Mouse (Mus musculus) spleen, adult 2 months (tissue): ENCODE data around the gene Cdc42.

Experiments
- CTCF ChIP-seq: fragments of 200-500 bp; IDR thresholded peaks from 2 replicates; pipeline ENCODE4 v1.5.1; 2011; ENCODE audit warnings: mild to moderate bottlenecking, inconsistent platforms; ENCODE audit not compliant: insufficient read depth, insufficient read length, insufficient replicate concordance; ENCODE audit errors: extremely low read depth
- POLR2A ChIP-seq: fragments of 200-500 bp; IDR thresholded peaks from 2 replicates; pipeline ENCODE4 v1.6.1; 2011; ENCODE audit warnings: low read depth, low read length, inconsistent platforms

DNA sequence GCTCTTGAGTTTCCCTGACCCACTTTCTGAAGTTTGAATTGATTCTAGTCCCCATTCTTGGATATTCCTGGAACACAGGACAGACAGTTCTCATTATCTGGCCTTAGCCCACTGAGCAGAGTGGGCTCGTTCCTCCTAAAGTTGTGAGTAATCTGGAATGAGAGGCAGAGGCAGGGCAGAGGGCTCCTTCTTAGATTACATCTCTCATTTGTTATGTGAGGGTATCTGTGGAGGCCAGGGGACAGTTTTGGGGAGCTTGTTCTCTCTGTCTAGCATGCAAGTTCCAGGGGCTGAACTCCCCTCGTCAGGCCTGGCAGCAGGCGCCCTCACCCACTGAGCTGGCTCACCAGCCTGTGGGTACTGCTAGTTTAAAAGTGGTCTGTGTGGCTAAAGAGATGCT lies 21.6 kb upstream of the Cdc42 start:
- TF ChIP-seq CTCF (no peak), POLR2A (no peak)
